Mouse (Mus musculus) cerebellum, adult 11-12 months (tissue): Measurements from ENCODE around the gene Olfr720.

Experiments used
- DNase-seq: peaks from one replicate; pipeline ENCODE4 v3.0.0; 2022

The Olfr720 gene

DNA sequence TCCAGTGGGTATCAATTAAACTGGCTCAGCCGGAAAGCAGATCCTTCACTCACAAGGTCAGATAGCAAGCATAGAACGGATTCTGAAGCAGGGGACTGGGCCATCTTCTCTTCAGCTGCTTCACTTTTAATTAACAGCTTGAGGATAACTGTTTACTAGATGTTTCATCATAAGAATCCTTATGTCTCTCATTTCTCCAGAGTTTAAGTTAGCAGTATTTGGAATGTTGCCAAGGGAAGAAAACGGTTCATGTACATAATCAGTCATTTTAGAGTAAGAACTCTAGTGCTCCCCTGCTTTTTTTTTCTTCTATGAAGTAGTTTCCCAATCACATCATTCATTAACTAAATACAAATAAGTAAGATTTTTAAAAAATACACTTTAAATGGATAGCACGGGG lies at the start of gene Olfr720:
Gene Olfr720 (minus strand): TSS at position 101 of the 400 bp plus-strand sequence.
- DNase-seq: no peak
